Mouse (Mus musculus): ENCODE data around the gene Metap1. TPM values are rescaled to one million over a fixed set of nuclear protein-coding genes. Genes with fewer than 3 reads are reported as not detected.

Gene Metap1
- polyA plus RNA-seq, 1 experiment: 54.5 TPM

- TF ChIP-seq POLR2A (IDR thresholded peaks at IDR 0.05; ENCODE audit: borderline replicate concordance, extremely low read depth, insufficient read depth, insufficient read length, poor library complexity, severe bottlenecking) (no peak), CTCF (IDR thresholded peaks at IDR 0.05; ENCODE audit: borderline replicate concordance, extremely low read depth, insufficient read depth, insufficient read length) (no peak)
These were observed 79.7 kb downstream of the Metap1 start for GRCm38 (mm10) chr3:138409585-138409984.

More at GRCm38 (mm10) chr3:138409585-138409984, 79.7 kb downstream of the Metap1 start:
- DNase-seq (ENCODE audit: low read depth): no peak

Other genes starting within 250 kb of the Metap1 start
- gene Adh1, start 228.5 kb downstream of the Metap1 start, polyA plus RNA-seq (2012; rRNA removed): 0.55 and 1.5 TPM in 2 replicates
- gene Adh6a, start 176.2 kb downstream of the Metap1 start, polyA plus RNA-seq (2012; rRNA removed): 0.03 TPM in 1 of 2 replicates, not detected in the other
- gene Adh6b, start 147.7 kb downstream of the Metap1 start, polyA plus RNA-seq (2012; rRNA removed): 0.15 and 0.27 TPM in 2 replicates
- gene Adh4, start 74.0 kb downstream of the Metap1 start, polyA plus RNA-seq (2012; rRNA removed): not detected in 2 replicates
- gene Adh5, start 46.4 kb downstream of the Metap1 start, polyA plus RNA-seq (2012; rRNA removed): 120 and 141 TPM in 2 replicates
- gene Eif4e, start 36.7 kb upstream of the Metap1 start, polyA plus RNA-seq (2012; rRNA removed): 204 and 215 TPM in 2 replicates

Data from brain, embryonic 14.5 days (tissue).